Mouse (Mus musculus) midbrain, embryonic 14.5 days (tissue): ENCODE results near the gene 6430571L13Rik. TPM values are rescaled to one million over a fixed set of nuclear protein-coding genes. Genes with fewer than 3 reads are reported as not detected.

ENCODE experiments used
- ATAC-seq: fragments of 200-750 bp; cut with Nextera tagmentation; 2 replicates; pipeline ENCODE4 v1.8.0; 2017; ENCODE audit warnings: moderate number of reproducible peaks, moderate library complexity; ENCODE audit not compliant: low FRiP score, low TSS enrichment
- DNase-seq: peaks from one replicate; pipeline ENCODE4 v3.0.0-alpha.2; 2015
- H3K27ac ChIP-seq: fragments of 300-500 bp; sonication (generic); replicated peaks from 2 replicates; pipeline ENCODE4 v1.5.1; 2014; ENCODE audit warnings: mild to moderate bottlenecking, low read depth, low read length, moderate library complexity
- H3K27me3 ChIP-seq: fragments of 300-500 bp; sonication (generic); 2 replicates; pipeline ENCODE4 v1.6.1; 2014; ENCODE audit warnings: low read length, control low read depth, mixed read lengths; ENCODE audit not compliant: control insufficient read depth, insufficient read depth
- H3K36me3 ChIP-seq: fragments of 300-500 bp; sonication (generic); 2 replicates; pipeline ENCODE4 v1.6.1; 2014; ENCODE audit warnings: low read length, control low read depth; ENCODE audit not compliant: control insufficient read depth, insufficient read depth
- H3K4me1 ChIP-seq: fragments of 300-500 bp; sonication (generic); 2 replicates; pipeline ENCODE4 v1.6.1; 2014; ENCODE audit warnings: mild to moderate bottlenecking, antibody characterized with exemption, low read length, control low read depth; ENCODE audit not compliant: control insufficient read depth, insufficient read depth
- H3K4me2 ChIP-seq: fragments of 300-500 bp; sonication (generic); 2 replicates; pipeline ENCODE4 v1.6.1; 2014; ENCODE audit warnings: mild to moderate bottlenecking, low read length, moderate library complexity
- H3K4me3 ChIP-seq: fragments of 300-500 bp; sonication (generic); replicated peaks from 2 replicates; pipeline ENCODE4 v1.5.1; 2014; ENCODE audit warnings: low read depth, low read length
- H3K9ac ChIP-seq: fragments of 300-500 bp; sonication (generic); replicated peaks from 2 replicates; pipeline ENCODE4 v1.6.1; 2014; ENCODE audit warnings: mild to moderate bottlenecking, low read length, moderate library complexity
- H3K9me3 ChIP-seq: fragments of 300-500 bp; sonication (generic); 2 replicates; pipeline ENCODE4 v1.6.1; 2016; ENCODE audit warnings: low read length, control low read depth, mixed read lengths; ENCODE audit not compliant: control insufficient read depth
- WGBS: fragments of 180-500 bp; shearing (Covaris S2); extraction: QIAGEN DNeasy Blood & Tissue Kit; methylation state at CpG from one replicate; pipeline ENCODE4 v1.1.7; 2014; 5-methylcytosine and 5-hydroxymethylcytosine counted together
- polyA plus RNA-seq: library from polyadenylated mRNA; unstranded; fragments of >200 nt; fragmentation: Nextera tagmentation; extraction: Ambion mirVana; gene quantifications from 2 replicates; pipeline ENCODE4 v1.2.1, GENCODE M21; 2014

The 6430571L13Rik gene
- polyA plus RNA-seq, 1 experiment from 2014 or later, result 4.1 TPM

DNA sequence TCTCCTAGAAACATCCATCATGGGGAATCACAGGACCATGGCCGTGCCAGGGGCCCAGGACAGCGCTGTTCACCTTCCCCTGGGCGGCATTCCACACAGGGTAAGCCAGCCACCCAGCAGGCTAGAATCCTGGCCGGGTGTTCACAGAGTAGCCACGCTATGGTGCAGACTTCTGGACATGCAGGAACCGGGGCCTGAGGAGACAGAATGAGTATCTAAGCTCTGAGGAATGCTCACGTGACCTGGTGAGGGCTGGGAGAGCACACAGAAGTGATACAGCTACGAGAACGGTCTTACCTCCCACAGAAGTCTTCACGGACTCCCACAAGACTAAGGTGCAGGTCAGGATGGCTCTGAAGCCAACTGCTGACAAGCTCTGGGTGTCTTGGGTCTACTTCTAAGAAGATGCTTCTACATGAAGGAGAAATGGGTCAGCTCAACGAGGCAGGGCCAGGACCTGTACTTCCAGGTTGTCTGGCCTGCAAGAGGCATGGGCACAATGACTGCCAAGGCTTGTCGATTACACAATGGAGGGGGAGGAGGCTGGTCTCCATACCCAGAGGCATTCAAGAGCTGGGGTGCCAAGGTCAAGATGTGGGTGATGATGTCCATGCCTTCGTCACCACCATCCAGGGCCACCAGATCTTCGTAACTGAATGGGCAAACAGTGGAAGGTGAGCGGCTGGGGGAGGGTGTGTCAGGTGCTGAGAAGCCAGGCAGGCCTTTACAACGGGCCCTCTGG, 12.4 kb upstream of the 6430571L13Rik start:
- Histone ChIP-seq H3K9ac (no peak overlapping the region), H3K4me2 (no peak overlapping the region), H3K4me3 (no peak overlapping the region), H3K27me3 (no peaks in the 10 kb centered on the region), H3K36me3 (peaks cover 23% of the 10 kb centered on the region), H3K27ac (no peak overlapping the region), H3K9me3 (no peaks in the 10 kb centered on the region), H3K4me1 (no peaks in the 10 kb centered on the region)
- WGBS, result 93% methylated on average over 16 of the region's 16 CpGs
- ATAC-seq, result no peak
- DNase-seq, result no peak

DNA sequence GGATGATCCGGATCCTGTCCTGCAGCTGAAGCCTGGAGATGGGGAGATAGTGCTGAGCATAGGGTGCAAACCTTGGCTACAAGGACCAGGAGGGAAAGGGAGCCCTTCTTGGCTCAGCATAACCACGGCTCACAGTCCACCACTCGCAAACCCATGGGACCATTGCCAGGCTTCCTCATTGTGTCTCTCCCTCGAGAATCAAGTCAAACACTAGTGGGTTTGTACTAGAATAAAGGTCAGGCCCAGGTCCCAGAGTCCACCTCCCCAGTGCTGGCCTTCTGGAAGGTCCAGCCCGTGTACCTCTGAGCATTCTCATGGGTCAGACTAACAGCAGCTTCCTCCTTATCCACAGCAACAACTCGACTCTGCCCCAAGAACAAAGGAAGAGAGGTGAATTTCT, 9.6 kb upstream of the 6430571L13Rik start:
- DNase-seq, result no peak

DNA sequence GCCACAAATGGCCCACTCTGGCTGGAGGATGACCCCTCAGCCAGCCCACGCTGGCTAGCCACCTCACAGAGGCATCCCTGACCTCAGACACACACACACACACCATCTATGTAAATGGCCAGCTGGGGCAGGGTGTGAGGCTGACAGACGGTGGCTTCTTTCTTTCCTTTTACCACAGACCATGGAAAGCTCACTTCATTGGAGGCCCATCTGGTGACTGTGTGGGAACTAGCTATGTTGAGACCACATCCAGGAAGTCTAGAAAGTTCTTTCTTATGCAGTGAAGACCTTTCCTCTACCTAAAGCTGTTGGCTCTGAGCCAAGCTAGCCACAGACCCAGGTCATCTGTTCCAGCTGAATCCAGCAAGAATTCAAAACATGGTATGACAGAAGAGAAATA, 6.7 kb upstream of the 6430571L13Rik start:
- Histone ChIP-seq H3K27me3 (no peaks in the 10 kb centered on the region), H3K4me2 (no peak overlapping the region), H3K36me3 (peaks cover 17% of the 10 kb centered on the region), H3K27ac (no peak overlapping the region), H3K4me1 (peaks cover 7% of the 10 kb centered on the region; the same call in 1 of the 2 replicates), H3K4me3 (no peak overlapping the region), H3K9ac (no peak overlapping the region), H3K9me3 (no peaks in the 10 kb centered on the region)
- DNase-seq (no peak), ATAC-seq (no peak)
- WGBS, result 74% methylated on average over 2 of the region's 2 CpGs

More for the DNA sequence above, 9.6 kb upstream of the 6430571L13Rik start:
- H3K4me3 ChIP-seq, result no peak overlapping the region
- no peaks in the 10 kb centered on the region for H3K27me3 ChIP-seq
- H3K9ac ChIP-seq, result no peak overlapping the region
- no peak overlapping the region for H3K27ac ChIP-seq
- no peaks in the 10 kb centered on the region for H3K9me3 ChIP-seq
- H3K4me1 ChIP-seq, result no peaks in the 10 kb centered on the region
- ATAC-seq, result no peak
- WGBS, result 90% methylated on average over 6 of the region's 6 CpGs
- H3K4me2 ChIP-seq, result no peak overlapping the region
- peaks cover 26% of the 10 kb centered on the region for H3K36me3 ChIP-seq

DNA sequence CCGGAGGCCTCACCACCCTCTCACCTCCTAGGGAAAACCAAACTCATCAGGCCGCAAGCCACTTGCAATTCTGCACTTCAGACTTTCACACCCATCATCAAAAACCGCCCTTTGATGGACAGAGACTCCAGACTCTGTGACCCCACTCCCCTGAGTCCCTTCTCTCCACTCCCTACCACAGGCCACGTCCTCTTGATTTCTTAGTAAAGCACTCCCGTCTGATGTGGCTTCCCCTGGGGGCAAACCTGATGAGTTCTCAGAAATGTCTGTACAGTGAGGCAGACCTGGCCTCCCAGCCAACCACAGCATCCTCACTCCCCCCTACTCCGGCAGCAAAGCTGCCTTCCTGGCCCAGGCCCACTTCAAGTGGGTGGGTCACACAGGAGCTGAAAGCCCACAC, 6.0 kb upstream of the 6430571L13Rik start:
- Histone ChIP-seq H3K9me3 (no peaks in the 10 kb centered on the region), H3K4me3 (no peak overlapping the region), H3K4me2 (no peak overlapping the region), H3K27me3 (no peaks in the 10 kb centered on the region), H3K9ac (no peak overlapping the region), H3K27ac (no peak overlapping the region), H3K4me1 (peaks cover 13% of the 10 kb centered on the region), H3K36me3 (peaks cover 17% of the 10 kb centered on the region)
- 89% methylated on average over 6 of the region's 6 CpGs for WGBS
- DNase-seq, result no peak
- no peak for ATAC-seq

DNA sequence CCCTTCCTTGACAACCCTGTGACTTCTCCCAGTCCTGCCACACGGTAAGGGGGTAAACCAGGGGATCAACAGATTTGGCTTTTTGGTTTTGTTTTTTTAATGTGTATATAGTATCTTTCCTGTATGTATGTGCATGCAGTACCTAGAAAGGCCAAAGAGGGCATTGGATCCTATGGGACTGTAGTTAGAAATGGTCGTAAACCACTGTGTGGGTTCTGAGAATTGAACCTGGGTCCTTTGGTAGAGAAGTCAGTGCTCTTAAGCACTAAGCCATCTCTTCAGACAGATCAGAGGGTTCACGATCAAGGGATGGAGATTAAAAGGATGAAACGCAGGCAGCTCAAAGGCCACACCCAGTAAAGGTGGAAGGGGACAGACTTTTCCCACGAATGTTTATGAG, 5.4 kb upstream of the 6430571L13Rik start:
- no peaks in the 10 kb centered on the region for H3K27me3 ChIP-seq
- DNase-seq, result no peak
- no peak overlapping the region for H3K4me3 ChIP-seq
- no peak overlapping the region for H3K27ac ChIP-seq
- H3K9me3 ChIP-seq, result no peaks in the 10 kb centered on the region
- no peak for ATAC-seq
- no peak overlapping the region for H3K9ac ChIP-seq
- WGBS, result 90% methylated on average over 5 of the region's 5 CpGs
- peaks cover 17% of the 10 kb centered on the region for H3K36me3 ChIP-seq
- no peak overlapping the region for H3K4me2 ChIP-seq
- peaks cover 18% of the 10 kb centered on the region for H3K4me1 ChIP-seq

GRCm38 (mm10) chr9:107335909-107336308, 4.5 kb upstream of the 6430571L13Rik start:
- Histone ChIP-seq H3K9ac (no peak overlapping the region), H3K9me3 (no peaks in the 10 kb centered on the region), H3K4me1 (peaks cover 18% of the 10 kb centered on the region), H3K4me2 (no peak overlapping the region), H3K4me3 (no peak overlapping the region), H3K36me3 (peaks cover 17% of the 10 kb centered on the region), H3K27ac (no peak overlapping the region), H3K27me3 (no peaks in the 10 kb centered on the region)
- peak; percentile 64 for DNase-seq
- no peak for ATAC-seq
- WGBS, result 13% methylated on average over 5 of the region's 5 CpGs

DNA sequence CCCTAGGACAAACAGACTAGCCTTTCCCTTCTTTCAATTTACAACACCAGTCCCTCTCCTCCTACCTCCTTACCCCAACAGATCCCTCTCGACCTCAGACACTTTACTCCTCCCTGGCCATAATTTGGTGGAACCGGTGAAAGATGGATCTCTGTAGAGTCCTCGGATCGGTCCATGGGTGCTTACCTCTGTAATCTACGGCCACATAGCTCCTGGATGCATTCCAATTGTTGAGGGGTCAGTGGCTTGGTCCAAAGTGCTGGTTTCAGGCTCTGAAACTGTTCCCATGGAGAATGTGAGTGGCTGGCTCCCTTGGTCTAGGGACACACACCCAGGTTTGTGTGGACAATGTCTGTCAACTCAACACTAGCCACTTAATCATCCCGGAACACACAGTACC, 4.0 kb upstream of the 6430571L13Rik start:
- no peak for ATAC-seq
- no peaks in the 10 kb centered on the region for H3K9me3 ChIP-seq
- H3K36me3 ChIP-seq, result peaks cover 17% of the 10 kb centered on the region
- H3K27me3 ChIP-seq, result no peaks in the 10 kb centered on the region
- H3K4me3 ChIP-seq, result no peak overlapping the region
- H3K9ac ChIP-seq, result no peak overlapping the region
- no peak for DNase-seq
- H3K4me2 ChIP-seq, result no peak overlapping the region
- WGBS, result 88% methylated on average over 6 of the region's 6 CpGs
- H3K27ac ChIP-seq, result no peak overlapping the region
- H3K4me1 ChIP-seq, result peaks cover 23% of the 10 kb centered on the region

GRCm38 (mm10) chr9:107338172-107338883, 2.1 kb upstream of the 6430571L13Rik start, which contains the start of gene Hemk1:
Gene Hemk1, minus strand, starts transcription at chr9:107338350.
- H3K4me3 ChIP-seq, result peak within 1 kb of the TSS; percentile 45
- 3% methylated on average over 30 of the region's 30 CpGs for WGBS
- DNase-seq, result peak; percentile 93
- H3K4me1 ChIP-seq, result peaks cover 24% of the 10 kb centered on the region
- ATAC-seq, result peak; percentile 71
- H3K9me3 ChIP-seq, result no peaks in the 10 kb centered on the region
- H3K27me3 ChIP-seq, result no peaks in the 10 kb centered on the region
- 0 out of 2 replicates have a peak, but pooled peaks cover under 1% of the 10 kb centered on the region for H3K36me3 ChIP-seq
- peak within 1 kb of the TSS; percentile 66 for H3K27ac ChIP-seq
- H3K4me2 ChIP-seq, result peak within 1 kb of the TSS; percentile 92
- H3K9ac ChIP-seq, result peak within 1 kb of the TSS; percentile 80
